Mouse (Mus musculus): Measurements from ENCODE around the gene Prrc2b. TPM values are rescaled to one million over a fixed set of nuclear protein-coding genes. Genes with fewer than 3 reads are reported as not detected.

The Prrc2b gene
- polyA plus RNA-seq, 1 experiment from 2014 or later, result 76.8 TPM

DNA sequence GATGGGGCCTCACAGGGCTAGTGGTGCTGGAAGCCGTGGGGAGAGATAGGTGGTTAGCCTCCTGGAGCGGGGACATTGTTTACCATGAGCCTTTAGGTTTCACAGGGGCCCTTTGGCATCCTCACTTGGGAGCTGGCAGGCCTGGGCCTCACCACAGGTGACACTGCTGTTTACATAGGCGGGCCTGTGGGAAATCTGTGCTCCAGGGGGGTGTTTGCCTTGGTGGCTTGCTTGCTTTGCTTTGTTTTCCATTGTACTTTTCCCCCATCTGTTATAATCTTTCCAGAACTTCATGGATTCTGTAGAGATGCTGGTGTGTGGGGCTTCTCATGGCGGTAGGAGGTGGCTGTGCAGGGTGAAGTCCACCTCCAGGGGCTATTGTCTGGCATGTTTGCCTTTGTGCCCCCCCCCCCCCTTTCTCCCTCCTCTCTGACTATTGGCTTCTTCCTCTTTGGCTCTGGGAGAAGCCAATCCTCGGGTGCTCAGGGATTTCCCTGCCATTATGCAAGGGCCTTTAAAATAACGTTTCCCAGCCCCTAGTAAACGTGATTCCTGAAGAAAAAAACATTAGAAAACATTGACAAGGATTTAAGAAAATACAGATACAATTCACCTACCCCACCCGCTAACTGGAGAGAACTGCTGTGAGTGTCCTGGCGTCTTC, 3.6 kb downstream of the Prrc2b start:
- peak overlapping the region; percentile 99 for H3K27ac ChIP-seq (ENCODE audit: low read depth)
- H3K9me3 ChIP-seq (ENCODE audit: low read depth, low read length), result no peaks in the 10 kb centered on the region
- H3K27me3 ChIP-seq (ENCODE audit: insufficient read depth, low read length), result no peaks in the 10 kb centered on the region
- no peak for TF ChIP-seq CTCF (IDR thresholded peaks at IDR 0.05; ENCODE audit: low read depth)
- ATAC-seq (ENCODE audit: insufficient read depth), result no peak
- H3K4me3 ChIP-seq (ENCODE audit: low read depth, low read length), result peak overlapping the region; percentile 86
- peak overlapping the region; percentile 96 for H3K4me2 ChIP-seq
- H3K4me1 ChIP-seq (ENCODE audit: insufficient read depth), result peaks cover 42% of the 10 kb centered on the region
- no peaks in the 10 kb centered on the region for H3K36me3 ChIP-seq (ENCODE audit: insufficient read depth)
- WGBS, result 25% methylated on average over 9 of the region's 9 CpGs
- H3K9ac ChIP-seq, result peak overlapping the region; percentile 35
- no peak for DNase-seq

DNA sequence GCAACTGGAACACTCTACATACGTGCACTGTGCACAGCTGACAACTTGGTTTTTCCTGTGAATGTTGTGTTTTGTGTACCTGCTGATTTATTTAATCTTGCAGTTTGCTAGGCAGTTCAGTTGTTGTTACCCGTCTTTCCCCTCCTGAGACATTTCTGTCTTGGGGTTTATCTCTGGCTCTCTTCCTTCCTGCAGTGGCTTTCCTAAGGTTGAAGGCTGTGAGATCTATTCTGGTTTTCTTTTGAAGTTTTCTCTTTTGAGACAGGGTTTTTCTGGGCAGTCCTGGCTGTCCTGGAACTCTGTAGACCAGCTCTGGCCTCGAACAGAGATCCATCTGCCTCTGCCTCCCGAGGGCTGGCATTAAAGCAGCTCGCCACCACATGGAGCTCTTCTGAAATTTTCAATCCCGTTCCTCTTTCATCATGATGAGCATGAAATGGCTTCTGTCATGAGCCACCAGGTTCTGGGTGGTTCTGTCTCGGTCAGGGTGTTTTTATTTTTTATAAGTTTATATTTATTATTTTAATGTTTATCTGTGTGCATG, 4.2 kb downstream of the Prrc2b start:
- no peak for TF ChIP-seq CTCF (IDR thresholded peaks at IDR 0.05; ENCODE audit: low read depth)
- H3K27ac ChIP-seq (ENCODE audit: low read depth), result peak overlapping the region; percentile 99
- peak overlapping the region; percentile 96 for H3K4me2 ChIP-seq
- no peaks in the 10 kb centered on the region for H3K36me3 ChIP-seq (ENCODE audit: insufficient read depth)
- no peaks in the 10 kb centered on the region for H3K9me3 ChIP-seq (ENCODE audit: low read depth, low read length)
- ATAC-seq (ENCODE audit: insufficient read depth), result no peak
- H3K4me3 ChIP-seq (ENCODE audit: low read depth, low read length), result no peak overlapping the region
- H3K9ac ChIP-seq, result no peak overlapping the region; the same call in 1 of the 2 replicates
- 40% methylated on average over 7 of the region's 7 CpGs for WGBS
- H3K4me1 ChIP-seq (ENCODE audit: insufficient read depth), result peaks cover 42% of the 10 kb centered on the region
- DNase-seq, result no peak
- H3K27me3 ChIP-seq (ENCODE audit: insufficient read depth, low read length), result no peaks in the 10 kb centered on the region

GRCm38 (mm10) chr2:32155614-32156013, 4.7 kb downstream of the Prrc2b start:
- H3K4me2 ChIP-seq, result peak overlapping the region; percentile 96
- H3K4me3 ChIP-seq (ENCODE audit: low read depth, low read length), result no peak overlapping the region
- no peaks in the 10 kb centered on the region for H3K36me3 ChIP-seq (ENCODE audit: insufficient read depth)
- no peak for DNase-seq
- peak overlapping the region; percentile 42; the same call in 1 of the 2 replicates for H3K27ac ChIP-seq (ENCODE audit: low read depth)
- peaks cover 42% of the 10 kb centered on the region for H3K4me1 ChIP-seq (ENCODE audit: insufficient read depth)
- H3K27me3 ChIP-seq (ENCODE audit: insufficient read depth, low read length), result no peaks in the 10 kb centered on the region
- no peaks in the 10 kb centered on the region for H3K9me3 ChIP-seq (ENCODE audit: low read depth, low read length)
- H3K9ac ChIP-seq, result no peak overlapping the region
- WGBS, result 32% methylated on average over 6 of the region's 6 CpGs
- no peak for ATAC-seq (ENCODE audit: insufficient read depth)
- TF ChIP-seq CTCF (IDR thresholded peaks at IDR 0.05; ENCODE audit: low read depth), result no peak

DNA sequence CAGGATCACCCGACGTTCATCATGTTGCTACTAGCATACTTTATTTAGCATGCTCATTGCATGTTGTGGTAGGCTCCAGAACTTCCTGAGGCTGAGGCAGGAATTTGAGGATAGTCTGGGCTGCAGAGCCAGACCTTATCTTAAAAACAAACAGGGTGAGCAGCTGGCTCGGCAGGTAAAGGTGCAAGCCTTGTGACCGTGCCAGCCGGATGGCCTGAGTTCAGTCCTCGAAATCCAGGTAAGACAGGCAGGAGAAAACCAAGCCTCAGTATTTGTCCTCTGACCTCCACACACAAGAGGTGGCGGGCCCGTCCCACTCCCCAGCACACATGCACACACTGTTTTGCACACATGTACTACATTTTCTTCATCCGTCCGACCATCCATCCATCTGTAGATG, 5.8 kb downstream of the Prrc2b start:
- Histone ChIP-seq H3K36me3 (ENCODE audit: insufficient read depth) (no peaks in the 10 kb centered on the region), H3K4me3 (ENCODE audit: low read depth, low read length) (no peak overlapping the region), H3K27ac (ENCODE audit: low read depth) (peak overlapping the region; percentile 81; the same call in 1 of the 2 replicates), H3K4me2 (peak overlapping the region; percentile 38), H3K4me1 (ENCODE audit: insufficient read depth) (peaks cover 42% of the 10 kb centered on the region), H3K27me3 (ENCODE audit: insufficient read depth, low read length) (no peaks in the 10 kb centered on the region), H3K9ac (peak overlapping the region; percentile 41), H3K9me3 (ENCODE audit: low read depth, low read length) (no peaks in the 10 kb centered on the region)
- no peak for TF ChIP-seq CTCF (IDR thresholded peaks at IDR 0.05; ENCODE audit: low read depth)
- DNase-seq (no peak), ATAC-seq (ENCODE audit: insufficient read depth) (no peak)
- WGBS, result 32% methylated on average over 10 of the region's 10 CpGs

GRCm38 (mm10) chr2:32157328-32157727, 6.4 kb downstream of the Prrc2b start:
- Histone ChIP-seq H3K36me3 (ENCODE audit: insufficient read depth) (no peaks in the 10 kb centered on the region), H3K27me3 (ENCODE audit: insufficient read depth, low read length) (no peaks in the 10 kb centered on the region), H3K4me2 (peak overlapping the region; percentile 38), H3K9ac (peak overlapping the region; percentile 41; the same call in 1 of the 2 replicates), H3K4me3 (ENCODE audit: low read depth, low read length) (no peak overlapping the region), H3K4me1 (ENCODE audit: insufficient read depth) (peaks cover 42% of the 10 kb centered on the region), H3K27ac (ENCODE audit: low read depth) (peak overlapping the region; percentile 81), H3K9me3 (ENCODE audit: low read depth, low read length) (no peaks in the 10 kb centered on the region)
- ATAC-seq (ENCODE audit: insufficient read depth) (no peak), DNase-seq (no peak)
- TF ChIP-seq CTCF (IDR thresholded peaks at IDR 0.05; ENCODE audit: low read depth), result no peak
- WGBS, result 21% methylated on average over 4 of the region's 4 CpGs

DNA sequence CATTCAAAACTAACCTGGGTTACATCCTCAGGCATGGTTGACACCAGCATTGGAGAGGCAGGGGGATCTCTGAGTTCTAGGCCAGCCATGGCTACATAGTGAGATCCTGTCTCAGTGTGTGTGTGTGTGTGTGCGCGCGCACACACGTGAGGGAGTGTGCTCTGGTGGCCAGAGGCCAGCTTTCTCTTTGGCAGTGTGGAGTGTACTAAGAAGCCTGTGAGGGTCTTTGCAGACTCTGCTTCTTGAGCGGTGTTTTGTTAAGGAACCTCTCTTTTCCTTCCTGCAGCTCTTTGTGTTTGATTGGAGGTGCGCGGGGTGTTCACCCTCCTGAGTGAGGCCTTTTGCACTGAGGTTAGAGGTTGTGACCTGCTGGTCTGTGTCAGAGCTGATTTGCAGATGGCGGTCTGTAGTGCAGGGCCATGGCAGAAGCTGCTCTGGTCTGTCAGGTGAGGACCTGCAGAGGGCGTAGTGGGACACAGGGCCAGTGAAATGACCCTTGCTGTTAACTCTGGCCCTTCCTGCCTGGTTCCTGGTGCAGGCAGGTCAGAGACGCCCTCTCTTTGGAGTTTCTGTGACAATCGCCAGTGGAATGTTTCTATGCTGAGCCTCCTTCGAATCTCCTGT, 7.8 kb downstream of the Prrc2b start:
- no peak overlapping the region for H3K9ac ChIP-seq
- no peaks in the 10 kb centered on the region for H3K9me3 ChIP-seq (ENCODE audit: low read depth, low read length)
- DNase-seq, result peak; percentile 50
- no peak; the same call in 1 of the 2 replicates for TF ChIP-seq CTCF (IDR thresholded peaks at IDR 0.05; ENCODE audit: low read depth)
- H3K27ac ChIP-seq (ENCODE audit: low read depth), result no peak overlapping the region
- peaks cover 42% of the 10 kb centered on the region for H3K4me1 ChIP-seq (ENCODE audit: insufficient read depth)
- no peak overlapping the region for H3K4me3 ChIP-seq (ENCODE audit: low read depth, low read length)
- WGBS, result 65% methylated on average over 12 of the region's 12 CpGs
- H3K4me2 ChIP-seq, result no peak overlapping the region
- H3K27me3 ChIP-seq (ENCODE audit: insufficient read depth, low read length), result no peaks in the 10 kb centered on the region
- H3K36me3 ChIP-seq (ENCODE audit: insufficient read depth), result no peaks in the 10 kb centered on the region
- no peak for ATAC-seq (ENCODE audit: insufficient read depth)

DNA sequence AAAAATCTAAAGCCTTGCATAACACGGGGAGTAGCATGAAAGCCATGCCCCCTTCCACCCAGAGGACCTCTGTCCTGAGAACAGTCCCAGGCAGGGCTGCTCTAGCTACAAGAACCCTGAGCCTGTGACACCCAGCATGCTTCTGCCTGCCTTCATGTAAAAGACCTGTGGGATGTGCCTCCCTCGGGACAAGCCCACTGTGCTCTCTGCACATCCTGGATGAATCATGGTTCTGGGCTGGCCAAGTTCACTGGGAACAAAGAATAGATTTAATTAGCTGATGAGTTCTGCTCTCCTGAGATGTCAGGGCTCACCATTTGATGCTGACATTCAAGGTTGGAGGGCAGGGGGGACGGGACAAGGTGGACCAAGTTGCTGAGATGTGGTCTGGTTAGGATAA, 9.6 kb downstream of the Prrc2b start:
- Histone ChIP-seq H3K27me3 (ENCODE audit: insufficient read depth, low read length) (no peaks in the 10 kb centered on the region), H3K27ac (ENCODE audit: low read depth) (no peak overlapping the region), H3K4me1 (ENCODE audit: insufficient read depth) (peaks cover 37% of the 10 kb centered on the region), H3K36me3 (ENCODE audit: insufficient read depth) (no peaks in the 10 kb centered on the region), H3K9ac (no peak overlapping the region), H3K4me3 (ENCODE audit: low read depth, low read length) (no peak overlapping the region), H3K4me2 (no peak overlapping the region), H3K9me3 (ENCODE audit: low read depth, low read length) (no peaks in the 10 kb centered on the region)
- no peak for DNase-seq
- WGBS, result 87% methylated on average over 3 of the region's 3 CpGs
- no peak for ATAC-seq (ENCODE audit: insufficient read depth)
- no peak for TF ChIP-seq CTCF (IDR thresholded peaks at IDR 0.05; ENCODE audit: low read depth)
